Mouse (Mus musculus) limb, embryonic 14.5 days (tissue): ENCODE data around the gene Gm3383. TPM values are rescaled to one million over a fixed set of nuclear protein-coding genes. Genes with fewer than 3 reads are reported as not detected.
"Not testable (repeated sequence)": the region's sequence is repeated elsewhere in the genome, so short reads cannot be mapped to it uniquely, and the experiment has no call there.

Source experiments
- ATAC-seq: fragments of 200-750 bp; cut with Nextera tagmentation; 2 replicates; pipeline ENCODE4 v1.8.0; 2017; ENCODE audit warnings: low read depth, moderate number of reproducible peaks, moderate TSS enrichment; ENCODE audit not compliant: low FRiP score
- DNase-seq: peaks from one replicate; pipeline ENCODE4 v3.0.0-alpha.2; 2015; ENCODE audit warnings: low spot score
- H3K27ac ChIP-seq: fragments of 300-500 bp; sonication (generic); replicated peaks from 2 replicates; pipeline ENCODE4 v1.5.1; 2014; ENCODE audit warnings: low read depth, mild to moderate bottlenecking, low read length, moderate library complexity, mixed read lengths
- H3K27me3 ChIP-seq: fragments of 300-500 bp; sonication (generic); 2 replicates; pipeline ENCODE4 v1.6.1; 2014; ENCODE audit warnings: low read length, mixed read lengths; ENCODE audit not compliant: control insufficient read depth, insufficient read depth
- H3K36me3 ChIP-seq: fragments of 300-500 bp; sonication (generic); 2 replicates; pipeline ENCODE4 v1.6.1; 2014; ENCODE audit warnings: mild to moderate bottlenecking, low read length, moderate library complexity, mixed read lengths; ENCODE audit not compliant: control insufficient read depth, insufficient read depth
- H3K4me1 ChIP-seq: fragments of 300-500 bp; sonication (generic); 2 replicates; pipeline ENCODE4 v1.6.1; 2014; ENCODE audit warnings: antibody characterized with exemption, low read length, mixed read lengths; ENCODE audit not compliant: control insufficient read depth, insufficient read depth
- H3K4me2 ChIP-seq: fragments of 300-500 bp; sonication (generic); replicated peaks from 2 replicates; pipeline ENCODE4 v1.6.1; 2014; ENCODE audit warnings: low read depth, mild to moderate bottlenecking, low read length, moderate library complexity; ENCODE audit not compliant: severe bottlenecking
- H3K4me3 ChIP-seq: fragments of 300-500 bp; sonication (generic); replicated peaks from 2 replicates; pipeline ENCODE4 v1.5.1; 2014; ENCODE audit warnings: low read length
- H3K9ac ChIP-seq: fragments of 300-500 bp; sonication (generic); 2 replicates; pipeline ENCODE4 v1.6.1; 2014; ENCODE audit warnings: mild to moderate bottlenecking, low read depth, low read length, moderate library complexity; ENCODE audit not compliant: severe bottlenecking
- H3K9me3 ChIP-seq: fragments of 300-500 bp; sonication (generic); 2 replicates; pipeline ENCODE4 v1.6.1; 2016; ENCODE audit warnings: low read length; ENCODE audit not compliant: control insufficient read depth
- WGBS: fragments of 180-500 bp; shearing (Covaris S2); extraction: QIAGEN DNeasy Blood & Tissue Kit; methylation state at CpG from one replicate; pipeline ENCODE4 v1.1.7; 2014; 5-methylcytosine and 5-hydroxymethylcytosine counted together
- polyA plus RNA-seq, 2 experiments: library from polyadenylated mRNA; depleted of rRNA in 1 of 2; stranded (reverse) in 1 of 2; unstranded in 1 of 2; fragments of >200 nt; fragmentation: Nextera tagmentation in 1 of 2; extraction: Ambion mirVana in 1 of 2; gene quantifications; 2 replicates each; pipeline versions ENCODE4 v1.2.1 to v1.2.3; 2012 to 2014

The Gm3383 gene
- polyA plus RNA-seq (2012; rRNA removed) (2.3 and 2.5 TPM in 2 replicates), polyA plus RNA-seq (2014; fragmentation: Nextera tagmentation; extraction: Ambion mirVana) (0.70 and 1.1 TPM in 2 replicates)

- not testable (repeated sequence) for H3K36me3 ChIP-seq, H3K4me2 ChIP-seq, H3K9me3 ChIP-seq, DNase-seq, H3K4me3 ChIP-seq, H3K4me1 ChIP-seq, H3K27ac ChIP-seq, ATAC-seq, H3K27me3 ChIP-seq, H3K9ac ChIP-seq
- WGBS: no CpG with 5 or more reads among the region's 3 CpGs
These were observed at the start of gene Gm3383 for GRCm38 (mm10) chr14:5807882-5808281. TSS of gene Gm3383 (minus strand) at chr14:5807982.

GRCm38 (mm10) chr14:5855911-5856310 lies 48.1 kb upstream of the Gm3383 start:
- not testable (repeated sequence) for H3K9me3 ChIP-seq, H3K9ac ChIP-seq, H3K36me3 ChIP-seq, DNase-seq, H3K4me1 ChIP-seq, H3K4me3 ChIP-seq, ATAC-seq, H3K4me2 ChIP-seq, H3K27me3 ChIP-seq, H3K27ac ChIP-seq
- 77% methylated on average over 3 of the region's 3 CpGs for WGBS

GRCm38 (mm10) chr14:5830229-5830628 lies 22.4 kb upstream of the Gm3383 start, which contains the start of gene Gm3424:
TSS of gene Gm3424 (minus strand) at chr14:5830329.
- H3K27ac ChIP-seq, ATAC-seq, H3K9ac ChIP-seq, H3K36me3 ChIP-seq, H3K9me3 ChIP-seq, H3K27me3 ChIP-seq, H3K4me2 ChIP-seq, H3K4me3 ChIP-seq, DNase-seq, H3K4me1 ChIP-seq: not testable (repeated sequence)
- WGBS: no CpG with 5 or more reads among the region's 3 CpGs

- not testable (repeated sequence) for ATAC-seq, DNase-seq, H3K36me3 ChIP-seq, H3K4me3 ChIP-seq, H3K9ac ChIP-seq, H3K27ac ChIP-seq, H3K4me2 ChIP-seq, H3K9me3 ChIP-seq, H3K27me3 ChIP-seq, H3K4me1 ChIP-seq
- WGBS: no CpG with 5 or more reads among the region's 47 CpGs
These were observed 5.0 kb upstream of the Gm3383 start for GRCm38 (mm10) chr14:5812699-5813356.

GRCm38 (mm10) chr14:5741477-5741876 lies 66.3 kb downstream of the Gm3383 start, which contains the start of gene Gm3373:
TSS of gene Gm3373 (minus strand) at chr14:5741577.
- H3K4me1 ChIP-seq, H3K9ac ChIP-seq, H3K9me3 ChIP-seq, H3K4me2 ChIP-seq, ATAC-seq, H3K36me3 ChIP-seq, DNase-seq, H3K27me3 ChIP-seq, H3K27ac ChIP-seq, H3K4me3 ChIP-seq: not testable (repeated sequence)
- WGBS: no CpG with 5 or more reads among the region's 37 CpGs

GRCm38 (mm10) chr14:5687357-5687756 lies 120.4 kb downstream of the Gm3383 start, which contains the start of gene Gm9603:
TSS of gene Gm9603 (minus strand) at chr14:5687457.
- not testable (repeated sequence) for H3K4me3 ChIP-seq, H3K4me2 ChIP-seq, H3K27me3 ChIP-seq, ATAC-seq, H3K36me3 ChIP-seq, H3K9me3 ChIP-seq, H3K9ac ChIP-seq, H3K4me1 ChIP-seq, H3K27ac ChIP-seq, DNase-seq
- WGBS: no CpG with 5 or more reads among the region's 2 CpGs

- H3K4me1 ChIP-seq, H3K27ac ChIP-seq, H3K9ac ChIP-seq, H3K36me3 ChIP-seq, H3K4me3 ChIP-seq, H3K27me3 ChIP-seq, DNase-seq, H3K9me3 ChIP-seq, H3K4me2 ChIP-seq, ATAC-seq: not testable (repeated sequence)
- whole genome bisulfite sequencing: no CpG with 5 or more reads among the region's 1 CpGs
These were observed 174.9 kb downstream of the Gm3383 start, which contains the start of gene Gm8265 for GRCm38 (mm10) chr14:5632928-5633327. TSS of gene Gm8265 (minus strand) at chr14:5633028.
